ENCODE assay signal across 10 mouse cellular contexts in genomic region chr2:180099529-180099928, GRCm38 (mm10). TPM values are rescaled to one million over a fixed set of nuclear protein-coding genes. Genes with fewer than 3 reads are reported as not detected.
A peak's percentile ranks its signal among the peaks of the same experiment; 100 is the strongest.
DNase-seq lines count a peak whose midpoint lies in the region; ATAC-seq lines count a peak whose summit lies in the region.
"Had no signal": no experiment of that assay in that cellular context is flagged by ENCODE, and none has a peak within 500 bp of the region (broad histone marks: within the 10 kb centered on the region; RNA-seq: fewer than 3 reads in every experiment).

No protein-coding gene starts in this region.

- peaks cover 66% of the 10 kb centered on the region for H3K27me3 ChIP-seq in forebrain, embryonic 13.5 days
- peaks cover 87% of the 10 kb centered on the region for H3K27me3 ChIP-seq in forebrain, embryonic 10.5 days (ENCODE audit: poor library complexity, severe bottlenecking)
- peaks cover 98% of the 10 kb centered on the region for H3K27me3 ChIP-seq in megakaryocyte, embryonic 14.5 days (replicated peaks)

- H3K27ac ChIP-seq in forebrain, embryonic 13.5 days = no peak overlapping the region
- no peak overlapping the region for H3K27ac ChIP-seq in forebrain, embryonic 10.5 days

- H3K4me1 ChIP-seq in forebrain, embryonic 13.5 days = peaks cover 59% of the 10 kb centered on the region
- peaks cover 47% of the 10 kb centered on the region for H3K4me1 ChIP-seq in forebrain, embryonic 10.5 days
- H3K4me1 ChIP-seq in megakaryocyte, embryonic 14.5 days = peaks cover 42% of the 10 kb centered on the region

- peak overlapping the region; percentile 22; the same call in 1 of the 2 replicates for H3K9ac ChIP-seq in forebrain, embryonic 13.5 days

- no peaks in the 10 kb centered on the region for H3K36me3 ChIP-seq in forebrain, embryonic 13.5 days (ENCODE audit: poor library complexity, severe bottlenecking)
- no peaks in the 10 kb centered on the region for H3K36me3 ChIP-seq in forebrain, embryonic 10.5 days (replicated peaks)
- H3K36me3 ChIP-seq in megakaryocyte, embryonic 14.5 days (replicated peaks; ENCODE audit: low read length) = no peaks in the 10 kb centered on the region

- H3K4me3 ChIP-seq in forebrain, embryonic 13.5 days = no peak overlapping the region
- H3K4me3 ChIP-seq in forebrain, embryonic 10.5 days = no peak overlapping the region
- peak overlapping the region; percentile 77 for H3K4me3 ChIP-seq in megakaryocyte, embryonic 14.5 days (replicated peaks)

- DNase-seq in forebrain, embryonic 10.5 days (ENCODE audit: extremely low spot score, low spot score) = no peak
- DNase-seq in thymus, postnatal 25 days = peak; percentile 84
- no peak for DNase-seq in layer of hippocampus, postnatal 25 days (ENCODE audit: extremely low spot score in 1 of 2, low spot score in 1 of 2)
- no peak for DNase-seq in adrenal gland, adult (ENCODE audit: inconsistent age in 2 of 2, low spot score in 1 of 2)
- DNase-seq: adrenal gland, postnatal 14 days; lung, adult 2 months had no signal

- peak overlapping the region; percentile 31 for H3K4me2 ChIP-seq in forebrain, embryonic 13.5 days

- no peaks in the 10 kb centered on the region for H3K9me3 ChIP-seq in forebrain, embryonic 13.5 days (replicated peaks)
- no peaks in the 10 kb centered on the region for H3K9me3 ChIP-seq in forebrain, embryonic 10.5 days
- H3K9me3 ChIP-seq in megakaryocyte, embryonic 14.5 days = no peaks in the 10 kb centered on the region

- no peak for ATAC-seq in forebrain, embryonic 13.5 days
- no peak for ATAC-seq in megakaryocyte, adult 5-6 weeks (ENCODE audit: poor library complexity, severe bottlenecking)
- ATAC-seq in megakaryocyte progenitor cell, adult 5-6 weeks (replicated peaks; ENCODE audit: poor library complexity) = peak; percentile 24; the same call in 1 of the 2 replicates

- 13% methylated on average over 15 of the region's 15 CpGs for WGBS in forebrain, embryonic 13.5 days
- 21% methylated on average over 15 of the region's 15 CpGs for WGBS in forebrain, embryonic 10.5 days

RNA-seq across cellular contexts. Expression of gene Hrh3, which starts 4.8 kb away (rescaled TPM):
- 2.3 and 2.8 TPM in 2 replicates for polyA plus RNA-seq in forebrain, embryonic 13.5 days (2015; fragmentation: Nextera tagmentation; extraction: Ambion mirVana)
- polyA plus RNA-seq in forebrain, embryonic 10.5 days (2016; fragmentation: Nextera tagmentation; extraction: Ambion mirVana) = 1.1 and 1.3 TPM in 2 replicates
- polyA plus RNA-seq in megakaryocyte, embryonic 14.5 days (2012; ENCODE audit: insufficient read depth, low replicate concordance) = not detected in 2 replicates
- total RNA-seq in megakaryocyte, adult 5-6 weeks (2015) = 0.04 TPM in 1 of 2 replicates, not detected in the other
- not detected in 2 replicates for total RNA-seq in megakaryocyte, adult 5-6 weeks (2017)
- not detected in 2 replicates for total RNA-seq in megakaryocyte progenitor cell, adult 5-6 weeks (2015)
- total RNA-seq in megakaryocyte progenitor cell, adult 5-6 weeks (2017) = not detected in 2 replicates
- total RNA-seq in layer of hippocampus, postnatal 25 days (2021) = 10 to 100 TPM; 45.3 to 50.7 TPM
- total RNA-seq: adrenal gland, postnatal 14 days had no signal

RNA-seq across cellular contexts. Expression of gene Osbpl2, which starts 19.6 kb away (rescaled TPM):
- 48.8 and 53.1 TPM in 2 replicates for polyA plus RNA-seq in forebrain, embryonic 13.5 days (2015; fragmentation: Nextera tagmentation; extraction: Ambion mirVana)
- polyA plus RNA-seq in forebrain, embryonic 10.5 days (2016; fragmentation: Nextera tagmentation; extraction: Ambion mirVana) = 23.9 and 26.2 TPM in 2 replicates
- polyA plus RNA-seq in megakaryocyte, embryonic 14.5 days (2012; ENCODE audit: insufficient read depth, low replicate concordance) = 6.4 and 18.4 TPM in 2 replicates
- total RNA-seq in megakaryocyte, adult 5-6 weeks (2015) = 22.0 and 23.2 TPM in 2 replicates
- 39.8 and 62.2 TPM in 2 replicates for total RNA-seq in megakaryocyte, adult 5-6 weeks (2017)
- total RNA-seq in megakaryocyte progenitor cell, adult 5-6 weeks (2015) = 20.0 and 22.2 TPM in 2 replicates
- total RNA-seq in megakaryocyte progenitor cell, adult 5-6 weeks (2017) = 35.8 and 40.8 TPM in 2 replicates
- total RNA-seq in layer of hippocampus, postnatal 25 days (2021) = 10 to 100 TPM; 46.6 to 47.0 TPM

RNA-seq across cellular contexts. Expression of gene Mtg2, which starts 29.1 kb away (rescaled TPM):
- 34.2 and 34.8 TPM in 2 replicates for polyA plus RNA-seq in forebrain, embryonic 13.5 days (2015; fragmentation: Nextera tagmentation; extraction: Ambion mirVana)
- polyA plus RNA-seq in forebrain, embryonic 10.5 days (2016; fragmentation: Nextera tagmentation; extraction: Ambion mirVana) = 34.0 and 35.2 TPM in 2 replicates
- polyA plus RNA-seq in megakaryocyte, embryonic 14.5 days (2012; ENCODE audit: insufficient read depth, low replicate concordance) = 2.3 and 13.9 TPM in 2 replicates
- total RNA-seq in megakaryocyte, adult 5-6 weeks (2015) = 3.3 and 4.9 TPM in 2 replicates
- 4.5 and 6.6 TPM in 2 replicates for total RNA-seq in megakaryocyte, adult 5-6 weeks (2017)
- total RNA-seq in megakaryocyte progenitor cell, adult 5-6 weeks (2015) = 6.4 and 9.3 TPM in 2 replicates
- total RNA-seq in megakaryocyte progenitor cell, adult 5-6 weeks (2017) = 12.2 and 14.0 TPM in 2 replicates
- 10 to 100 TPM; 17.6 to 17.9 TPM for total RNA-seq in layer of hippocampus, postnatal 25 days (2021)

RNA-seq across cellular contexts. Expression of gene Ss18l1, which starts 57.2 kb away (rescaled TPM):
- polyA plus RNA-seq in forebrain, embryonic 13.5 days (2015; fragmentation: Nextera tagmentation; extraction: Ambion mirVana) = 33.9 and 38.7 TPM in 2 replicates
- 7.0 TPM in 2 replicates for polyA plus RNA-seq in forebrain, embryonic 10.5 days (2016; fragmentation: Nextera tagmentation; extraction: Ambion mirVana)
- 0.54 and 0.75 TPM in 2 replicates for polyA plus RNA-seq in megakaryocyte, embryonic 14.5 days (2012; ENCODE audit: insufficient read depth, low replicate concordance)
- total RNA-seq in megakaryocyte, adult 5-6 weeks (2015) = 3.2 and 5.5 TPM in 2 replicates
- total RNA-seq in megakaryocyte, adult 5-6 weeks (2017) = 4.2 and 4.6 TPM in 2 replicates
- total RNA-seq in megakaryocyte progenitor cell, adult 5-6 weeks (2015) = 1.1 and 2.1 TPM in 2 replicates
- 2.5 and 2.6 TPM in 2 replicates for total RNA-seq in megakaryocyte progenitor cell, adult 5-6 weeks (2017)
- 10 to 100 TPM; 37.7 to 43.3 TPM for total RNA-seq in layer of hippocampus, postnatal 25 days (2021)

RNA-seq across cellular contexts. Expression of gene Psma7, which starts 57.3 kb away (rescaled TPM):
- 716 and 737 TPM in 2 replicates for polyA plus RNA-seq in forebrain, embryonic 13.5 days (2015; fragmentation: Nextera tagmentation; extraction: Ambion mirVana)
- polyA plus RNA-seq in forebrain, embryonic 10.5 days (2016; fragmentation: Nextera tagmentation; extraction: Ambion mirVana) = 856 and 905 TPM in 2 replicates
- polyA plus RNA-seq in megakaryocyte, embryonic 14.5 days (2012; ENCODE audit: insufficient read depth, low replicate concordance) = 52.5 and 97.9 TPM in 2 replicates
- total RNA-seq in megakaryocyte, adult 5-6 weeks (2015) = 439 and 533 TPM in 2 replicates
- 536 and 608 TPM in 2 replicates for total RNA-seq in megakaryocyte, adult 5-6 weeks (2017)
- 355 and 392 TPM in 2 replicates for total RNA-seq in megakaryocyte progenitor cell, adult 5-6 weeks (2015)
- 426 and 445 TPM in 2 replicates for total RNA-seq in megakaryocyte progenitor cell, adult 5-6 weeks (2017)
- 100 to 1,000 TPM; 181 to 185 TPM for total RNA-seq in layer of hippocampus, postnatal 25 days (2021)

Comparison
In these comparisons a context has a peak if more than half of its experiments do, and no peak if none do; other contexts are left out.
1. RNA of gene Hrh3, which starts 4.8 kb away (total RNA-seq): 45.3 to 50.7 TPM in layer of hippocampus, postnatal 25 days; 0.04 TPM in megakaryocyte, adult 5-6 weeks and not detected in megakaryocyte progenitor cell, adult 5-6 weeks; every median in the first group is over 10 times any median in the second.